Mouse (Mus musculus) ES-Bruce4 (cell line): ENCODE measurements at regions not wholly inside any gene's neighbourhood (a gene's known extent, or its start where the extent isn't known, plus 50 kb on each side); places are given as distances from the start of the nearest gene placed in this dataset.

Experiments used
- CTCF ChIP-seq: IDR thresholded peaks from one replicate; pipeline ENCODE4 v1.8.1; 2011; ENCODE audit warnings: low read depth, low read length
- EP300 ChIP-seq: IDR thresholded peaks from 2 replicates; pipeline ENCODE4 v1.6.1; 2011; ENCODE audit warnings: low read depth, low read length; ENCODE audit not compliant: insufficient read depth
- POLR2A ChIP-seq: IDR thresholded peaks from one replicate; pipeline ENCODE4 v1.8.1; 2011; ENCODE audit warnings: low read length; ENCODE audit not compliant: insufficient read depth

DNA sequence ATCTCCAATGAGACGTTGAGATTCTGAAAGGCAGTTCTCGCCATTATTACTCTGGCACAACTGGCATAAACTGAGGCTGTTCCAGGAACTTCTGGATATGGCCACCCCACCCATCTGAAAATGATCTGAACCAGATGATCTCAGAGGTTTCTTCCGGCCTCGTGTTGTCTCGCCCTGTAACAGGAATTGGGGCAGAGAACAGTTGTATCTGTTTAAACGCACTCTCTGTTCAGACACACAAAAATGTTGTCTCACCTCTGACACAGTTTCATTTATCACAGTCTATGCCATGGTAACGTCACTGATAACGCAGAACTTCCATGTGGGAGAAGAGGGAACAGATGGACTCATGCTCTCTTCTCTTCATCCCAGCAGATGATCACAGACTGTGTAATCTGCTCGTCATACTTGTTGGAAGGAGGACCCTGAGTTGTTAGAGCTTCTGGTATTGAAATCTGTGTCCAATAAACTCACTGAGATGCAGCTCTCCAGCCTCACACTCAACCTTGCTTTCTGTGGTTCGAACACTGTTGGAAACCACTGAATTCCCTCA lies 63.9 kb upstream of the Sv2b start:
- TF ChIP-seq CTCF: no peak
- no peak for TF ChIP-seq EP300
- TF ChIP-seq POLR2A: no peak
